Mouse (Mus musculus) fibroblast of lung, adult 2 months (primary cell): ENCODE measurements around the gene Mdga2.

Experiments
- DNase-seq: peaks from one replicate; pipeline ENCODE4 v3.0.0-alpha.2; 2011; ENCODE audit warnings: low read depth

Mdga2 gene

DNA sequence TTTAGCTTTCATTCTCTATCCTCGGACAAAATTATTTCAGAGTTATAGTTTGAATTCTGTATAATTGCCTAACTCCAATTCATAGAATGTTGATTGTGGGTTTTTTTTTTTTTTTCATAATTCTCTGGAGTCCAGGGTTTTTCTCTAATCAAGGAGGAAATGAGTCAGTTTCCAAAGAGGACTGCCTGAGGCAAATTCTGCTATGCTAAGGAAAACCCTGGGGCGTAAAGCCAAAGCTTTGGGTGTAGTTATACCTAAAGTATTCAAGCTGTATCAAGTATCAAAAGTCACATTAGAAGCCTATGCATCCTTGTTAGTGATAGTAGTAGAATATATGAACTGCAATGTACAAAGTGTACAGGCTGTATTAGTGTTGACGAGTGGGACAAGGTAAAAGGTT lies 519.6 kb downstream of the Mdga2 start:
- no peak for DNase-seq

DNA sequence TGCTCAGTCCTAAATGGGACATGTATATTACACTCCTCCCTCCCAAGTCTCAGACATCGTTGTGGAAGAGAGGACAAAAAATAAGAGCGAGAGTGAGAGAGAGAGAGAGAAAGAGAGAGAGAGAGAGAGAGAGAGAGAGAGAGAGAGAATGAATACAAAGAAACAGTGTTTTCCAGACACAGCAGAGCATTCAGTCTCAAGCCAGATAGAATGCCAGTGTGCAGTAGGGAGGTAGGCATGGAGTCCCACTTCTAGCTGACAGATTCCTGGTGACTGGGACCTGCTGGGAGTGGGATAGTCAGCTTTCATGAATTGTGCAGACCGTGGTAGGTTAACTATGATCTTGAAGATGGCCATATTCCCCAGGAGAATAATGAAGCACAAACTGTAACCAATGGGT lies 542.8 kb downstream of the Mdga2 start:
- DNase-seq, result no peak

DNA sequence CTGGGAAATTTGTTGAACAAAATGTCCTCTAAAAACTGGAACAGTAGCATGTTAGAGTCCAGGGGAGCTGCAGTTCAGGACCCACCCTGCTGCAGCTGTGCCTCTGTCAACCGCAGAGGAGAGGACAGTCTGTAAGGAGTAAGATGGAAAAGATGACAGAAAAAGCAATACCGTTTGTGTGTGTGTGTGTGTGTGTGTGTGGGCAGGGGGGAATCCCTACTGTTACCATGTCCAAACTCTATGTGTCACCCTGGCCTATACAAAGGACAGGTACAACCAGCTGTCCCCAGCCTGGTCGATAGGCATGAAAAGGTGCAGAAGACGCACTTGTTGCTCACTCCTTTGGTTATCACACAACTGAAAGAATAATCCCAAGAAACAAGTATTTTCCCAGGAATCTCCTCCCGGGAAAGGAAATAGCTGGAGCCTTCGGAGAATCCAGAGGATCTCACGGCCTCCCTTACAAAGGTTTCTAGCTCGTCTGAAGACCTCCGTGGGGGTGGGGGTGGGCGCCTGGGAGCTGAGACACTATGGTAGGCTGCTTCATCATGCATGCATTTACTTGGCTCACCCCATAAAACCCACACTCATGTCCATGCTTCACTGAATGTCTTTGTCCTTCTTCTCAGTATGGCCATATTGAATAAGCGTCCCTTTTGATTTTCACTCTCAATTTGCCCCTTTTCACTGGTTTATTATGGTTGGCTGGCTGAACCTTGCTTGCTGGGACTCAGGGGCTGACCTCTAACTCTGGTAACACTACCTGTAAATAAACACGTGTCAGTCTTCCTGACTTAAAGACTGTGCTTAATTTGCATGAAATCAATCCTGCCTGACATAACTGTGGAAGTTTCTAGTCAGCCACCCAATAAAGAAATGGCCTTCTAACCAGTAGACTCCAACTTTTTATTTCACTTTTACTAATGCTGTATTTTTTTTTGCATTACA lies 573.5 kb downstream of the Mdga2 start:
- no peak for DNase-seq

DNA sequence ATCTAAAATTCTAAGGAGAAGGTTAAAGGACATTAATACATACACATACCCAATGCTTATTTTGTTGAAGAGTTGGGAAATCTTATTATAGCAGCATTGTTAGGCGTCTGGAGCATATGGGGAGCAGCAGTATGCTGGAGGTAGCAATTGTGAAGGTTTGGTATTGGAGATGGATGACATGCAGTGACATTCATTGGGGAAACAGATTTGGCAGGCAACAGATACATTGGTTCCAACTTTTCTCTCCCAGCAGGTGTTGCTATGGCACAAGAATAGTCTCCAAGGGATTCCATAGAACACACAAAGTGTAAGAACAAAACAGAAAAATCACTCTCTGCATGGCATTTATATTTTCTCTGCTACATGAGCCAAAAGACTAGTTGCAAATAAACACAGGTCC lies 581.9 kb downstream of the Mdga2 start:
- DNase-seq, result no peak

DNA sequence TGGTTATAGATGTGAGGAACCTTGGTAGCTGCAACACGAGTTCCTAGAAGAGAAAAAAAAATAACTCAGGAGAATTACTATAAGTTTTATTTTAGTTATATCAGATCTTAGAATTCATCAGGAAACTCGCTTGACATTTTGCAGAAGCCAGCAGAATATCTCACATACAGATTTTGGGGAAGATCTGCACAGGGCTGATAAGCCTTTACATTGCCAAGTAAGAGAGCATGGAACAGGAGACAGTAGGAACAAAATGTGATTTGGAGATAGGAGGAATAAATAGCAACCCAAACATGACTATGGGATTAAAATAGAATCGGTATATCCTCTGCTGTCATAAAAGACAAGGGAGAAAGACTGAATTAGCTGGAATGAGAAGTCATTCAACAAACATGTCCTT lies 602.4 kb downstream of the Mdga2 start:
- DNase-seq, result no peak

DNA sequence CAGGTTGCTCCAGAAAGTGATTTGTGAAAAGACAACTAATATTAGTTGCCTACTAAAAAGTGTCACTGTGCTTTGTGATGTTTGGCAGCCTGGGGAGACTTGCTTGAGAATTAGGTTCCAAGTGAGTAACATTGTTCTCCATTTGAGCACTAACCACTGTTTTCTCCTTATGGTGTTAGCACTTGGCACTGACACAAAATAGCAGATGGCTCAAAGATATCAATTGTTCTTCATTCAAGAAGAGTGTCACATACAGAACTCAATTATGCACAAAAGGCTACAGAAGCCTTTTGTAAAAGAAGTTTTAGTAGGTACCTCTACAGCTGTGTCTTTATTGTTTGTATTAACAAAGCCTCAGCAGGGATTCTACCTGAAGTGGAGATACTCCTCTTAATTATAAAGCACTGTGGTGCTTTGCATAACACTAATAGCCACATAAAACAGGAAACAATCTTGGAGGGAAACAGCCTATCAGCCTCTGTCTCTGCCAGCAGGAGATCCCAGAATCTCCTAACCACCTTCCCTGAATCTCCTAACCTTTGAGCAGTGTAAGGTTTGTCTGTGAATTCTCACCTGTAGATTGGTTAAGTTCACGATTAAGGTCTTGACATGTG lies 630.6 kb downstream of the Mdga2 start:
- DNase-seq, result no peak

DNA sequence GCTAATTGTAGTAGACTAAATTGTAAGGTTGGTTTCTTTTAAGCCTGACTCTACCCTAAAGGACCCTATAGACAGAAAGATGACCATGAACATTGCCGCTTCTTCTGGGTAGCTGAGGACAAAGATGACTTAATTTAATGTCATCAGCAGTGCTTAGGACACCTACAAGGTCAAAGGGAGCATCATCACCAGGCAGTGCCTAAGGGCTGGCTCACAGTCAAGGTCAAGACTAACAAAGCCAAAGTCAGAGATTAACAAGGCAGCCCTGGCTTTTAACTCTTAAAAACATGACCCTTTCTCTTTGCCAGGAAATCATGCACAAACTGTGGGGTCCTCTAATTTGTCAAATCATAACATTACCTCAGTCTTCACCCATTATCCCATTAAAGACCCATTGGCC lies 657.0 kb downstream of the Mdga2 start:
- DNase-seq, result no peak

DNA sequence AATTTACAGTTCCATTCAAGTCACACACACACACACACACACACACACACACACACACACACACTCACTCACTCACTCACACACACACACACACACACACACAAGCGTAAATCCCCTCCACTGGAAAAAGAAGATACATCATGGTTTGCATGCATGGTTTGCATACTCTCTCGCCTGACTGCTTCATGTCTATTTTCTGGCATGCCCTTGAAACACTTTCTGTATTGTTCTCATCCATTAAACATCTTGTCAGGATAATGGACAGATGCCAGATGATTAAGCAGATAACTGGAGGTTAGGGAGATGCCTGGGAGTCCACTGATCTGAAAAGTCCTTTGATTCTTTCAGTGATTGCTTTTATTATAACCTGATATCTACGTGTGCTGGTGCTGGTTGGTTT lies 665.5 kb downstream of the Mdga2 start:
- DNase-seq, result no peak

DNA sequence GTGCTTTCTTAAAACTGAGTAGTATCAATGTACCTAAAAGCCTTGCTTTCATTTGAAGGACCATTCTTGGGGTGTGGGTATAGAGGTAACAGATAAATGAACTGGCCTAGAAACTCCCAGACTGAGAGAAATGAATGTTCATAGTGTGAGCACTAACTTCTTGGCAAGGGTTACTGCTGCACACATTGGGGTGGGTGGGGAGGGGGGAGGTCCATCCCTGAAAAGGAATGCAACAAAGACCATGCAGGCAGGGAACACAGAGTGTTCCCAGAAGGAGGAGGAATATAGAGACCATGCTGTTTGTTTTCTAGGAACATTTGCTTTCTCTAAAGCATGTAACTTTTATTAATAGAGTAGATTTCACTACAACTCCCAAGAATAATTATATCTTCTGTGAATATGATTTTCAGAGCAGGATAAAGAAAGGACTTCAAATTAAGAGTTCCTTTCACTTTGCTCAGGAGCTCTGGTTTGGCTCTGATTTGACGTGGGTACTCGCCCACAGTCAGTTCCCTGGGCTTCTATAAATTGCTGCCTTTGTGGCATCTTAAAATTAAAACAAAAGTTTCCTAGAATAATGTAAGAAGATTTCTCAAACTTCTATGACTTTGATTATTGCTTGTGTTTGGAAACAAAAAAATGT lies 666.0 kb downstream of the Mdga2 start:
- no peak for DNase-seq

DNA sequence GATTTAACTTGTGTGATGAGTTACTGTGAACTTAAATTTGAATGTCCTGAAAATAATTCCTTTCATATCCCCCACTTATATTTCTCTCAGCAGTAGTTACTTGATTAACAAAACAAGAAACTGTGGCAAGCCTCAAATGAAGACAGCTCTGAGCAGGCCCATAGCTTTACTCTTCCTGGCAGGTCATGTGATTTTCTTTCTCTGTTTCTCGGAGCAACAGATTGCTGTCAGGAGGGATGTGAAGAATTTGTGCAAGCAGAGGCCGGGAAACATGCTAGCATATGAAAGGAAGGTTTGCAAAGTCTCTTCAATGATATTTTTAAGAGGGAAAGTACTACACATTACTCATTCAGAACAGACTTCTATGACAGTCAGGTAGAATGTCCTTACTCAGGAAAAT lies 697.4 kb downstream of the Mdga2 start:
- DNase-seq, result no peak

DNA sequence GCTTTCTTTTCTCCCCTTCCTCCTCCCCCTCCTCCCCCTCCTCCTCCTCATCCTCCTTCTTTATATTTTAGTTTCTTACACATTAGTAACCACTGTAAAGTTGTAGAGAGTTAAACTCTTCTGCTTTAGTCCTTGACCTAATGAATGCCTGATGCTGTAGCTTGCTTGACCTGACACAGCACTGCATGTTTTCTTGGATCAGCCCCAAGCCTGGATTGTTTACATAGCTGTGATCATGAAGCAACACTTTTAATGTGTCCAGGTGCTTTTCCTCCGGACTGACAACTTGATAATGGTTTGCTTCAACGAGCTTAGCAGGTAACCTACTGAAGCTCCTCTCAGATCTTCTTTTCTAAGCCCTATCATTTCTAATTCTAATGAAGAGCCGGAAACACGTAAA lies 723.1 kb downstream of the Mdga2 start:
- no peak for DNase-seq

DNA sequence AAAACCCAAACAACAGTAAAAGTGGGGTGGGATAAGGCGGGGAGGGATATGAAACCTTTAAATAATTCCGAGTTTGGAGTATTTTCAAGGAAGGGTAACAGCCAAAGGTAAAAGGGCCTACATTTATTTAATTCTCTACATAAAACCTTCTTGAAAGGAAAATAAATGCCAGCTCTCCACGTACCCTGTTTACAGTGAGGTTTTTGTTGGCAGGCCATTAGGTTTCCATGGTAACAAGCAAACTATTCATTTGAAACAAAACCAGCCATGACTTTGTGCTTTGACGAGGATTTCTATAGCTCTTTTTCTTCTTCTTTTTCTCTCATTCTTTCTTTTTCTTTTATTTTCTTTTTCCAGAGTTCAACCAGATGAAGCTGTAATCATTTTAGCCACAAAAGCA lies 751.5 kb downstream of the Mdga2 start:
- DNase-seq, result no peak

DNA sequence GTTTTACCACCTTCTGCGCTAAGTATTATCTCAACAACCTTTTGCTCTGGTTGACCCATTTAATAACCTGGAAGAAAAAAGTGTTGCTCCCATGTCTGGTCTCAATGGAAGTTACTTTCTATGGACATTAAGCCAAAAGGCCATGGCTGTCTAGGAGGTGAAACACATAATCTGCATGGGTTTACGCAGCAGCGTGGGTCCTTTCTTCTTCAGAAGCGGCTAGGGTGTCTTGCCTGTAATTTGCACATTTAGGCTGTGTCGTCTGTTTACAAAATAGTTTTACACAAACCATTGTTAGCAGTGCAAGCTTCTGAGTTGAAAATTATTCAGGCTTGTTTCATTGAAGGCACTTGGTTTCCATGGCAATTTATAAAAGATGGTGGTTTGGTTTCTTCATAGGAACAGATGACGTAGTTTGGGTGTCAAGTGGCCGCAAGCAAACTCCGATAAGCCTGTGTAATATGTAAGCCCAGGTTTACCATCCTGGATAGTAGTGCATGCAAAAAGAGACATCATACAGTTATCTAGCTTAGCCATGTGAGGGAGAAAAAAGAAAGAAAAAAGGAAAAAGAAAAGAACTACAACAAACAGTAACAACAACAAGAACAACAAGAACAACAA lies 752.0 kb downstream of the Mdga2 start:
- no peak for DNase-seq

DNA sequence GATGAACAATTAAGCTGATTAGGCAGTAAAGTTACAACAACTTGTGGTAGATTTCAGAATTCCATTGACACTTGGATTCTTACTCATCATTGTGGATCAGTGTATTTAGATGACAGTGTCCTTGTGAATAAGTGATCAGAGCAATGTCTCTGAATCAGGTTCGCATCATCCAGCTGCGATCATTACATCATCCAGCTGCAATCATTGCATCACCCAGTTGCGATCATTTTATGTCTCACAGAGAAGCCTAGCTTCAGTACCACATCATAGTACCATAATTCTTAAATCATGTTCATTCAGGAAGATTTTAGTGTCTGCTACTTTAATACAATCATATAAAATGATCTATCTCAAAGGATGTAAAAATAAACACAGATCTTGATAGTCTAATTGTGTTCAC lies 756.8 kb downstream of the Mdga2 start:
- no peak for DNase-seq

DNA sequence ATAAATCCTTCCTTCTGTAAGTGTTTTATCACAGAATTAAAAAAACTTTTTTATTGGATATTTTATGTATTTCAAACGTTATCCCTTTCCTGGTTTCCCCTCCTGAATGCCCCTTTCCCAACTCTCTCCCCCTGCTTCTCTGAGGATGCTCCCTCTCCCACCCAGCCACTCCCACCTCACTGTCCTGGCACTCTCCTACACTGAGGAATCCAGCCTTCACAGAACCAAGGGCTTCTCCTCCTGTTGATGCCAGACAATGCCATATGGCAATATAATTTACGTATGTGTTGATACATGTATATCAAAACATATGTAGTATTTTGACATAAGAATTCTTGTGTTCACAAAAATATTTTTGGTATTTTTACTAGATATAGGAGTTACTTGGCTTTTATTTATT lies 779.0 kb downstream of the Mdga2 start:
- DNase-seq, result no peak
